Mouse (Mus musculus) MEL (cell line): Measurements from ENCODE around the gene Elp5.
A peak's percentile ranks its signal among the peaks of the same experiment; 100 is the strongest.

Experiments
- CHD1 ChIP-seq: IDR thresholded peaks from 2 replicates; pipeline ENCODE4 v1.6.1; 2012; ENCODE audit warnings: low read depth, mild to moderate bottlenecking, inconsistent platforms, low read length, improper control_type of control experiment
- CTCF ChIP-seq, 3 experiments: IDR thresholded peaks in 2 of 3; conservative IDR thresholded peaks in 1 of 3; 2 replicates each; pipeline ENCODE4 v1.5.1; 2011 to 2012; ENCODE audit warnings: low read length in 3 of 3, low read depth in 2 of 3, mild to moderate bottlenecking in 2 of 3, improper control_type of control experiment in 1 of 3, inconsistent platforms in 1 of 3, mixed read lengths in 1 of 3, moderate library complexity in 1 of 3; ENCODE audit not compliant: control insufficient read depth in 1 of 3, insufficient read depth in 1 of 3, poor library complexity in 1 of 3, severe bottlenecking in 1 of 3
- POLR2A ChIP-seq, 2 experiments: IDR thresholded peaks; 2 replicates each; pipeline ENCODE4 v1.6.1; 2011 to 2012; ENCODE audit warnings: low read length in 2 of 2, mild to moderate bottlenecking in 2 of 2, control low read depth in 1 of 2, improper control_type of control experiment in 1 of 2, low read depth in 1 of 2, moderate library complexity in 1 of 2; ENCODE audit not compliant: control insufficient read depth in 1 of 2, insufficient read depth in 1 of 2, poor library complexity in 1 of 2
- SMC3 ChIP-seq: IDR thresholded peaks from 2 replicates; pipeline ENCODE4 v1.6.1; 2011; ENCODE audit warnings: low read depth, low read length, improper control_type of control experiment
- USF1 ChIP-seq: IDR thresholded peaks from 2 replicates; pipeline ENCODE4 v1.6.1; 2014; ENCODE audit warnings: low read depth, mild to moderate bottlenecking, inconsistent platforms, low read length, improper control_type of control experiment, moderate library complexity
- ZC3H11A ChIP-seq: IDR thresholded peaks from 2 replicates; pipeline ENCODE4 v1.6.1; 2012; ENCODE audit warnings: low read depth, mild to moderate bottlenecking, inconsistent platforms, low read length, improper control_type of control experiment

DNA sequence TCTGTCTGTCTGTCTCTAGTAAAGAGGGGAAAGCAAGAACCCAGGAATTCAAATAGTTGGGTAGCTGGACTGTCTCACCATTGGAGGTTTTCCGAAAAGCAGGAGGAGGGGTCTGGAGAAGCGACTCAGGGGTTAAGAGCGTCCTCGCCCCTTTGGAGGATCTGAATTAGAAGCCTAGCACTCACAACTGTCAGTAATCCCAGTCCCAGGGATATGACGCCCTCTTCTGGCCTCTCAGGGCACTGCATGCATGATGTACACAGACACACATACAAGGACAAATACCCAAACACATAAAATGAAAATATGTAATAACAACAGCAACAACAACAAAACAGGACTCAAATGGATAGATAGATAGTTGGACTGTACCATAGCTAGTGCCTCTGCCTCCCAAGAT, 21.7 kb downstream of the Elp5 start:
- peak; percentile 56 for TF ChIP-seq SMC3
- TF ChIP-seq ZC3H11A: peak; percentile 43
- TF ChIP-seq POLR2A (IDR thresholded peaks at IDR 0.05; ENCODE audit: control insufficient read depth in 1 of 2, insufficient read depth in 1 of 2, low read depth in 1 of 2, low read length in 2 of 2, poor library complexity in 1 of 2): no peak
- no peak for TF ChIP-seq USF1
- no peak for TF ChIP-seq CHD1
- TF ChIP-seq CTCF (IDR thresholded peaks at IDR 0.05 in 2 of 3, conservative IDR thresholded peaks at IDR 0.05 in 1 of 3; ENCODE audit: control insufficient read depth in 1 of 3, insufficient read depth in 1 of 3, low read depth in 2 of 3, low read length in 3 of 3, poor library complexity in 1 of 3, severe bottlenecking in 1 of 3): peak; percentile 61 to 76 (median 65)
